Mouse (Mus musculus) hindbrain, embryonic 10.5 days (tissue): ENCODE results near the gene Txnip. TPM values are rescaled to one million over a fixed set of nuclear protein-coding genes. Genes with fewer than 3 reads are reported as not detected.
"Not testable (repeated sequence)": the region's sequence is repeated elsewhere in the genome, so short reads cannot be mapped to it uniquely, and the experiment has no call there.

Experiments used
- DNase-seq: peaks from one replicate; pipeline ENCODE4 v3.0.0-alpha.2; 2017; ENCODE audit warnings: low spot score
- H3K27ac ChIP-seq: fragments of 300-500 bp; sonication (generic); 2 replicates; pipeline ENCODE4 v1.5.1; 2016; ENCODE audit warnings: mild to moderate bottlenecking, moderate library complexity
- H3K27me3 ChIP-seq: fragments of 300-500 bp; sonication (generic); 2 replicates; pipeline ENCODE4 v1.6.1; 2016; ENCODE audit warnings: mild to moderate bottlenecking; ENCODE audit not compliant: poor library complexity, insufficient read depth, severe bottlenecking
- H3K36me3 ChIP-seq: fragments of 300-500 bp; sonication (generic); 2 replicates; pipeline ENCODE4 v1.6.1; 2016; ENCODE audit warnings: mild to moderate bottlenecking, moderate library complexity
- H3K4me1 ChIP-seq: fragments of 300-500 bp; sonication (generic); replicated peaks from 2 replicates; pipeline ENCODE4 v1.6.1; 2016; ENCODE audit warnings: mild to moderate bottlenecking
- H3K4me3 ChIP-seq: fragments of 300-500 bp; sonication (generic); 2 replicates; pipeline ENCODE4 v1.5.1; 2016; ENCODE audit warnings: mild to moderate bottlenecking, moderate library complexity
- H3K9me3 ChIP-seq: fragments of 300-500 bp; sonication (generic); 2 replicates; pipeline ENCODE4 v1.6.1; 2016; ENCODE audit warnings: mild to moderate bottlenecking, moderate library complexity
- WGBS: fragments of 180-500 bp; shearing (Covaris S2); methylation state at CpG from one replicate; pipeline ENCODE4 v1.1.7; 2016; 5-methylcytosine and 5-hydroxymethylcytosine counted together
- polyA plus RNA-seq: library from polyadenylated mRNA; unstranded; fragments of >200 nt; fragmentation: Nextera tagmentation; extraction: Ambion mirVana; gene quantifications from 2 replicates; pipeline ENCODE4 v1.2.1, GENCODE M21; 2016

Gene Txnip
- 36.3 and 38.1 TPM in 2 replicates for polyA plus RNA-seq

GRCm38 (mm10) chr3:96557694-96558093 is at the start of gene Txnip:
Gene Txnip, plus strand, starts transcription at chr3:96557957.
- under 1% methylated on average over 26 of the region's 26 CpGs for WGBS
- DNase-seq = peak; percentile 100
- Histone ChIP-seq H3K4me3 (peak within 1 kb of the TSS; percentile 75), H3K4me1 (peaks cover 53% of the 10 kb centered on the region), H3K27me3 (no peaks in the 10 kb centered on the region), H3K27ac (peak within 1 kb of the TSS; percentile 92), H3K9me3 (no peaks in the 10 kb centered on the region), H3K36me3 (peaks cover 24% of the 10 kb centered on the region)

DNA sequence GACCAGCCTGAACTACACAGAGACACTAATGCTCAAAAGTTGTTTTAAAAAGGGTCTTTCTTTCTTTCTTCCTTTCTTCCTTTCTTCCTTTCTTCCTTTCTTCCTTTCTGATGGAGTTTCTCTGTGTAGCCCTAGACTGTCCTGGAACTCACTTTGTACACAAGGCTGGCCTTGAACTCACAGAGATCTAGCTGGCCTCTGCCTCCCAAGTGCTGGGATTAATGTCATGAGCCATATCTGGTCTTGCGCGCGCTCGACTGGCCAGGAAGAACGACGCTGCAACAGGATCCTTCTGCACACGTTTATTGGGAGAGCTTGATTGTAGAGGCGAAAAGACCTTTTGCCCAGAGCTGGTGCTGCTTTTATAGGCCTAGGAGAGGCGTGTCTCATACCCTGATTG is 49.8 kb upstream of the Txnip start:
- H3K27ac ChIP-seq, H3K36me3 ChIP-seq, H3K4me3 ChIP-seq, DNase-seq, H3K4me1 ChIP-seq, H3K27me3 ChIP-seq, H3K9me3 ChIP-seq: not testable (repeated sequence)
- WGBS = 96% methylated on average over 8 of the region's 9 CpGs

DNA sequence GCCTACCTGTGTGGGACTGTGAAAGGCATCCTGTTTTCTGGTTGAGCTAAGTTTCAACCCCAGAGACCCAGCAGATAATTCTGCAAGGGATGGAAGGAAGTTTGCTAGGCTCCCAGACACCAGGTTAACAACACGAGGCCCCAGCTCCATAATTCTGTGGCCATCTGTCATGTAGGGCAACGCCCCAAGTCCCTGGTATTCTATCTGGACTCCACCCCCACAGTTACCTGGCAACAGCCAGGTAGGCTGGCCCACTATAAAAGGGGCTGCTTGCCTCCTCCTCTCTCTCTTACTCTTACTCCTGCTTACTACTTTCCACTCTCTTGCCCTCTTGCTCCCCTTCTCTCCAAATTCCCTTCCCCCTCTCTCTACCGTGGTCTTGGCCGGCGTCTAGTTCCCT is 37.6 kb upstream of the Txnip start:
- peaks cover 6% of the 10 kb centered on the region; the same call in 1 of the 2 replicates for H3K27me3 ChIP-seq
- WGBS = 59% methylated on average over 5 of the region's 5 CpGs
- no peaks in the 10 kb centered on the region for H3K9me3 ChIP-seq
- peaks cover 15% of the 10 kb centered on the region; the same call in 1 of the 2 replicates for H3K4me1 ChIP-seq
- H3K27ac ChIP-seq = no peak overlapping the region
- H3K4me3 ChIP-seq = no peak overlapping the region
- DNase-seq = no peak
- H3K36me3 ChIP-seq = no peaks in the 10 kb centered on the region

DNA sequence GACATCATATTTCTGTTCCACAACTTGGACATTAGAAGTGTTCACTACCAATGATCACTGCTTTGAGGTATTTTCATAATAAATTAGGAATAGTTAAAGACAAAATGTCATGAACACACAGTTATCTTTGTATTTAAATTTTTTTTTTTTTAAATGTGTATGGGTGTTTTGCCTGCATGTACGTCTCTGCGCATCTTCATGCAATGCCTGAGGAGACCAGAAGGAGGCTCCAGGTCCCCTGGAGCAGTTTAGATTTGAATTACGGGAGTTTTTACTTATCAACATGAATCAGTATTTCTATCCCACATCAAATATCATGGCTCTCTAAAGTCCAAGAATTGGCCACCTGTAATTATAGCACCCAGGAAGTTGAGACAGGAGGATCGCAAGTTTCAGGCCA is 35.6 kb upstream of the Txnip start:
- Histone ChIP-seq H3K27me3 (peaks cover 26% of the 10 kb centered on the region), H3K9me3 (no peaks in the 10 kb centered on the region), H3K27ac (no peak overlapping the region), H3K4me1 (peaks cover 29% of the 10 kb centered on the region), H3K4me3 (no peak overlapping the region), H3K36me3 (no peaks in the 10 kb centered on the region)
- WGBS = 62% methylated on average over 4 of the region's 4 CpGs
- DNase-seq = peak; percentile 29

- no peak for DNase-seq
- no peaks in the 10 kb centered on the region for H3K36me3 ChIP-seq
- no peak overlapping the region for H3K4me3 ChIP-seq
- H3K27me3 ChIP-seq = peaks cover 46% of the 10 kb centered on the region
- H3K4me1 ChIP-seq = peaks cover 42% of the 10 kb centered on the region
- H3K9me3 ChIP-seq = no peaks in the 10 kb centered on the region
- no peak overlapping the region for H3K27ac ChIP-seq
- WGBS = 73% methylated on average over 12 of the region's 12 CpGs
Measured at GRCm38 (mm10) chr3:96524028-96524810, 33.5 kb upstream of the Txnip start.

GRCm38 (mm10) chr3:96524914-96525313 is 32.8 kb upstream of the Txnip start, which contains the start of gene Hfe2:
Gene Hfe2, plus strand, starts transcription at chr3:96525172.
- H3K4me3 ChIP-seq = no peak within 1 kb of the TSS
- H3K36me3 ChIP-seq = no peaks in the 10 kb centered on the region
- H3K4me1 ChIP-seq = peaks cover 42% of the 10 kb centered on the region
- DNase-seq = no peak
- H3K27ac ChIP-seq = no peak within 1 kb of the TSS
- peaks cover 51% of the 10 kb centered on the region for H3K27me3 ChIP-seq
- WGBS = 79% methylated on average over 4 of the region's 4 CpGs
- no peaks in the 10 kb centered on the region for H3K9me3 ChIP-seq

DNA sequence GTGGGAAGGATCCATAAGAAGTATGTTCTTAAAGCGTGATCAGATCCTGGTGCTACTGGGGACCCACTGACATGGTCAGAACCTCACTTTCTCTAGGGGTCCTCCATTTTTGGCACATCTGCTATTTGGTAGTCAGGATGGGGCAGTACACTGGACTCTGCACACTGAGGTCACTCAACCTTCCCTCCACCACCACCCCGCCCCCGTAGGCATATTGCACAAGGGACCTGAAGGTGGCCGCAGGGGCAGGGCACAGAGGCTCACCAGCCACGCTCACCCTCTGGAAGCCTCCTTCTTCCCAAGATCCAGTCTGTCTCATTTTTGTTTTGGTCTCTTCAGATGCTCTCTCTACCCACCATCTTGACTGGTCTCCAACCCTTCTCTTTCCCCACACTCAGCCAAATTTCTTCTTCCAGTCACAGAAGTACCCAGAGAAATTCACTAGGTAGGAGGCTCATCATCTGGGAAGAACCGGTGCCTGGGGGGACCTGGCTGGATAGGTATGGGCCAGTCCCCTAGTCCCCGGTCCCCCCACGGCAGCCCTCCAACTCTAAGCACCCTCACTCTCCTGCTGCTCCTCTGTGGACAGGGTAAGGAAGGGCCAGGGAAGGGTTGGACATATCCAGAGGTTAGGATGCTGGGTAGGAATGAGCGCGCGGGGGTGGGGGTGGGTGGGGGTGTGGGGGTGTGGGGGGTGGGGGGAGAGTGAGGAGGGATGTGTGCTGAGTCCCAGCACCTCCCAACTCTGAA is 31.6 kb upstream of the Txnip start:
- Histone ChIP-seq H3K27me3 (peaks cover 57% of the 10 kb centered on the region), H3K4me3 (peak overlapping the region; percentile 61), H3K4me1 (peaks cover 36% of the 10 kb centered on the region), H3K27ac (no peak overlapping the region), H3K9me3 (no peaks in the 10 kb centered on the region), H3K36me3 (no peaks in the 10 kb centered on the region)
- WGBS = 72% methylated on average over 11 of the region's 11 CpGs
- DNase-seq = no peak

GRCm38 (mm10) chr3:96526864-96527542 is 30.8 kb upstream of the Txnip start:
- no peaks in the 10 kb centered on the region for H3K9me3 ChIP-seq
- peak overlapping the region; percentile 76 for H3K27ac ChIP-seq
- peak; percentile 57 for DNase-seq
- WGBS = 4% methylated on average over 44 of the region's 44 CpGs
- H3K36me3 ChIP-seq = no peaks in the 10 kb centered on the region
- peak overlapping the region; percentile 61 for H3K4me3 ChIP-seq
- peaks cover 57% of the 10 kb centered on the region for H3K27me3 ChIP-seq
- peaks cover 36% of the 10 kb centered on the region for H3K4me1 ChIP-seq

DNA sequence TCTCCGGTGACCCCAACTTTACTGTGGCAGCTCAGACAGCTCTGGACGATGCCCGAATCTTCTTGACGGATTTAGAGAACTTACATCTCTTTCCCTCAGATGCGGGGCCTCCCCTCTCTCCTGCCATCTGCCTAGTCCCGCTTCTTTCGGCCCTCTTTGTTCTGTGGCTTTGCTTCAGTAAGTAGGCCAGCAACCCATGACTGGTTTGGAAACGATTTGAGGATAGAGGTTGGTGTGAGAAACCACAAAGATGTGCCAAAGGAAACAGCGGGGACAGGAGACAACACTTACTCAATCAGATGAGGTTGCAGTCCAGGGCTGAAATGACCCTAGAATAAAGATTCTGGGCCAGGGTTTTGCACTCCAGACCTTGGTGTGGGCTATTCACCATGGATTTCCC is 29.3 kb upstream of the Txnip start:
- H3K27ac ChIP-seq = peak overlapping the region; percentile 64; the same call in 1 of the 2 replicates
- 50% methylated on average over 9 of the region's 9 CpGs for WGBS
- DNase-seq = no peak
- no peaks in the 10 kb centered on the region for H3K36me3 ChIP-seq
- H3K4me1 ChIP-seq = peaks cover 36% of the 10 kb centered on the region
- no peaks in the 10 kb centered on the region for H3K9me3 ChIP-seq
- peak overlapping the region; percentile 61 for H3K4me3 ChIP-seq
- H3K27me3 ChIP-seq = peaks cover 57% of the 10 kb centered on the region

- no peak for DNase-seq
- Histone ChIP-seq H3K9me3 (no peaks in the 10 kb centered on the region), H3K4me1 (peaks cover 15% of the 10 kb centered on the region), H3K36me3 (no peaks in the 10 kb centered on the region), H3K27ac (no peak overlapping the region), H3K27me3 (peaks cover 32% of the 10 kb centered on the region), H3K4me3 (no peak overlapping the region)
- WGBS = 68% methylated on average over 7 of the region's 7 CpGs
Measured at GRCm38 (mm10) chr3:96532050-96532449, 25.7 kb upstream of the Txnip start.

GRCm38 (mm10) chr3:96534300-96534699 is 23.5 kb upstream of the Txnip start:
- 60% methylated on average over 2 of the region's 2 CpGs for WGBS
- H3K27me3 ChIP-seq = peaks cover 10% of the 10 kb centered on the region
- H3K36me3 ChIP-seq = no peaks in the 10 kb centered on the region
- DNase-seq = no peak
- no peak overlapping the region for H3K27ac ChIP-seq
- no peaks in the 10 kb centered on the region for H3K9me3 ChIP-seq
- no peak overlapping the region for H3K4me3 ChIP-seq
- H3K4me1 ChIP-seq = no peaks in the 10 kb centered on the region

GRCm38 (mm10) chr3:96539316-96539715 is 18.4 kb upstream of the Txnip start:
- 72% methylated on average over 2 of the region's 2 CpGs for WGBS
- no peak for DNase-seq
- no peaks in the 10 kb centered on the region for H3K9me3 ChIP-seq
- H3K4me1 ChIP-seq = 0 out of 2 replicates have a peak, but pooled peaks cover 4% of the 10 kb centered on the region
- H3K27ac ChIP-seq = no peak overlapping the region
- no peaks in the 10 kb centered on the region for H3K36me3 ChIP-seq
- H3K27me3 ChIP-seq = peaks cover 9% of the 10 kb centered on the region; the same call in 1 of the 2 replicates
- H3K4me3 ChIP-seq = no peak overlapping the region
